Mouse (Mus musculus): Measurements from ENCODE around the gene Adm.
A peak's percentile ranks its signal among the peaks of the same experiment; 100 is the strongest.
"Not testable (repeated sequence)": the region's sequence is repeated elsewhere in the genome, so short reads cannot be mapped to it uniquely, and the experiment has no call there.

Adm gene

GRCm38 (mm10) chr7:110627486-110628272 lies at the start of gene Adm:
Adm (plus strand) TSS chr7:110627661.
- DNase-seq, result peak; percentile 92

- DNase-seq, result no peak
Observed at GRCm38 (mm10) chr7:110583705-110584104, 43.8 kb upstream of the Adm start.

- no peak for DNase-seq
Observed at GRCm38 (mm10) chr7:110584159-110584558, 43.3 kb upstream of the Adm start.

GRCm38 (mm10) chr7:110585250-110585649 lies 42.2 kb upstream of the Adm start:
- no peak for DNase-seq

GRCm38 (mm10) chr7:110587721-110588120 lies 39.7 kb upstream of the Adm start:
- DNase-seq, result no peak

- not testable (repeated sequence) for DNase-seq
Observed at GRCm38 (mm10) chr7:110593991-110594390, 33.5 kb upstream of the Adm start.

GRCm38 (mm10) chr7:110597141-110597540 lies 30.3 kb upstream of the Adm start:
- no peak for DNase-seq

GRCm38 (mm10) chr7:110605476-110605875 lies 22.0 kb upstream of the Adm start:
- no peak for DNase-seq

GRCm38 (mm10) chr7:110606906-110607305 lies 20.6 kb upstream of the Adm start:
- DNase-seq, result no peak

GRCm38 (mm10) chr7:110613381-110614132 lies 13.9 kb upstream of the Adm start:
- DNase-seq, result no peak

- DNase-seq, result peak; percentile 92
Observed at GRCm38 (mm10) chr7:110614133-110615063, 13.1 kb upstream of the Adm start, which contains the start of gene Sbf2. Sbf2 (minus strand) TSS chr7:110614922.

- peak; percentile 90 for DNase-seq
Observed at GRCm38 (mm10) chr7:110615151-110615631, 12.3 kb upstream of the Adm start.

GRCm38 (mm10) chr7:110615792-110616191 lies 11.7 kb upstream of the Adm start:
- no peak for DNase-seq

GRCm38 (mm10) chr7:110619086-110619611 lies 8.3 kb upstream of the Adm start:
- DNase-seq, result no peak

- no peak for DNase-seq
Observed at GRCm38 (mm10) chr7:110624067-110624466, 3.4 kb upstream of the Adm start.

GRCm38 (mm10) chr7:110624961-110625360 lies 2.5 kb upstream of the Adm start:
- DNase-seq, result peak; percentile 69

- DNase-seq, result no peak
Observed at GRCm38 (mm10) chr7:110625489-110625888, 2.0 kb upstream of the Adm start.

- no peak for DNase-seq
Observed at GRCm38 (mm10) chr7:110626186-110627098, 1.0 kb upstream of the Adm start.

- no peak for DNase-seq
Observed at GRCm38 (mm10) chr7:110627099-110627482, 370 bp upstream of the Adm start.

GRCm38 (mm10) chr7:110628273-110628600 lies 776 bp downstream of the Adm start:
- no peak for DNase-seq

- peak; percentile 53 for DNase-seq
Observed at GRCm38 (mm10) chr7:110628611-110629354, 1.3 kb downstream of the Adm start.

Data from lung, postnatal 10 days (tissue).